Mouse (Mus musculus) CH12.LX (cell line): Measurements from ENCODE around the gene Ppp1r12a. TPM values are rescaled to one million over a fixed set of nuclear protein-coding genes. Genes with fewer than 3 reads are reported as not detected.

ENCODE experiments used
- DNase-seq: peaks from one replicate; pipeline ENCODE4 v3.0.0-alpha.2; 2013; ENCODE audit errors: extremely low read depth
- H3K27ac ChIP-seq: 2 replicates; pipeline ENCODE4 v1.5.1; 2012; ENCODE audit warnings: low read depth, mild to moderate bottlenecking, control low read depth, moderate library complexity; ENCODE audit not compliant: insufficient read depth
- H3K27me3 ChIP-seq: replicated peaks from 2 replicates; pipeline ENCODE3; 2012; ENCODE audit warnings: inconsistent platforms
- H3K36me3 ChIP-seq, 2 experiments: replicated peaks in 1 of 2; 2 replicates each; pipeline versions ENCODE3 to v1.6.1; 2012; ENCODE audit warnings: inconsistent platforms in 1 of 2, low read length in 1 of 2, mild to moderate bottlenecking in 1 of 2, mixed read lengths in 1 of 2, moderate library complexity in 1 of 2; ENCODE audit not compliant: control insufficient read depth in 1 of 2, insufficient read depth in 1 of 2
- H3K4me1 ChIP-seq, 2 experiments: 2 replicates each; pipeline ENCODE4 v1.6.1; 2012; ENCODE audit warnings: inconsistent platforms in 1 of 2, moderate library complexity in 1 of 2; ENCODE audit not compliant: insufficient read depth in 2 of 2, control insufficient read depth in 1 of 2
- H3K4me2 ChIP-seq: 2 replicates; pipeline ENCODE4 v1.6.1; 2012; ENCODE audit warnings: low read depth, mild to moderate bottlenecking, control low read depth; ENCODE audit not compliant: poor library complexity, insufficient read depth, severe bottlenecking
- H3K4me3 ChIP-seq, 3 experiments: fragments of 150-350 bp in 1 of 3; sonication (generic) in 1 of 3; replicated peaks in 1 of 3; 2 replicates each; pipeline versions ENCODE3 to v1.5.1; 2011 to 2012; ENCODE audit warnings: low read depth in 2 of 3, low read length in 2 of 3, mild to moderate bottlenecking in 2 of 3, moderate library complexity in 2 of 3, control low read depth in 1 of 3, improper control_type of control experiment in 1 of 3, inconsistent platforms in 1 of 3, mixed read lengths in 1 of 3; ENCODE audit not compliant: poor library complexity in 1 of 3
- H3K79me2 ChIP-seq: replicated peaks from 2 replicates; pipeline ENCODE4 v1.6.1; 2012; ENCODE audit warnings: mild to moderate bottlenecking, moderate library complexity; ENCODE audit not compliant: control insufficient read depth, poor library complexity, insufficient read depth, severe bottlenecking; ENCODE audit errors: extremely low read depth
- H3K9ac ChIP-seq: 2 replicates; pipeline ENCODE4 v1.6.1; 2012; ENCODE audit warnings: low read depth, mild to moderate bottlenecking, control low read depth, moderate library complexity; ENCODE audit not compliant: insufficient read depth
- H3K9me3 ChIP-seq: replicated peaks from 2 replicates; pipeline ENCODE3; 2012; ENCODE audit warnings: low read length, inconsistent platforms, mixed read lengths
- BHLHE40 ChIP-seq: IDR thresholded peaks from 2 replicates; pipeline ENCODE4 v1.6.1; 2011; ENCODE audit warnings: mild to moderate bottlenecking, low read depth, low read length, improper control_type of control experiment
- CTCF ChIP-seq, 2 experiments: IDR thresholded peaks in 1 of 2; conservative IDR thresholded peaks in 1 of 2; 2 replicates each; pipeline ENCODE4 v1.5.1; 2011 to 2012; ENCODE audit warnings: low read depth in 2 of 2, low read length in 2 of 2, improper control_type of control experiment in 1 of 2, inconsistent platforms in 1 of 2, mild to moderate bottlenecking in 1 of 2, moderate library complexity in 1 of 2
- E2F4 ChIP-seq: IDR thresholded peaks from 2 replicates; pipeline ENCODE4 v1.6.1; 2011; ENCODE audit warnings: low read depth, low read length, improper control_type of control experiment; ENCODE audit not compliant: insufficient replicate concordance
- ETS1 ChIP-seq: conservative IDR thresholded peaks from 2 replicates; pipeline ENCODE4 v1.6.1; 2012; ENCODE audit warnings: low read depth, mild to moderate bottlenecking, inconsistent platforms, low read length, improper control_type of control experiment, moderate library complexity
- GABPA ChIP-seq: IDR thresholded peaks from 2 replicates; pipeline ENCODE4 v1.6.1; 2012; ENCODE audit warnings: low read depth, low read length, improper control_type of control experiment, inconsistent platforms; ENCODE audit not compliant: insufficient replicate concordance
- HCFC1 ChIP-seq: IDR thresholded peaks from 2 replicates; pipeline ENCODE4 v1.6.1; 2012; ENCODE audit warnings: low read depth, mild to moderate bottlenecking, inconsistent platforms, low read length, improper control_type of control experiment
- IRF4 ChIP-seq: IDR thresholded peaks from 2 replicates; pipeline ENCODE4 v1.6.1; 2014; ENCODE audit warnings: low read depth, mild to moderate bottlenecking, inconsistent platforms, low read length, improper control_type of control experiment
- JUN ChIP-seq: IDR thresholded peaks from 2 replicates; pipeline ENCODE4 v1.6.1; 2011; ENCODE audit warnings: low read depth, mild to moderate bottlenecking, low read length, improper control_type of control experiment, moderate library complexity; ENCODE audit not compliant: insufficient read depth
- JUND ChIP-seq: conservative IDR thresholded peaks from 2 replicates; pipeline ENCODE4 v1.6.1; 2011; ENCODE audit warnings: low read depth, low read length, improper control_type of control experiment
- KAT2A ChIP-seq: IDR thresholded peaks from 2 replicates; pipeline ENCODE4 v1.6.1; 2012; ENCODE audit warnings: low read length, improper control_type of control experiment, inconsistent platforms; ENCODE audit not compliant: insufficient replicate concordance
- MAFK ChIP-seq: IDR thresholded peaks from 2 replicates; pipeline ENCODE4 v1.6.1; 2011; ENCODE audit warnings: low read length, improper control_type of control experiment; ENCODE audit not compliant: insufficient replicate concordance
- MAZ ChIP-seq: IDR thresholded peaks from 2 replicates; pipeline ENCODE4 v1.6.1; 2012; ENCODE audit warnings: low read depth, mild to moderate bottlenecking, inconsistent platforms, low read length, improper control_type of control experiment, moderate library complexity
- MEF2A ChIP-seq: IDR thresholded peaks from 2 replicates; pipeline ENCODE4 v1.6.1; 2014; ENCODE audit warnings: low read depth, mild to moderate bottlenecking, inconsistent platforms, low read length, improper control_type of control experiment, borderline replicate concordance
- MXI1 ChIP-seq: IDR thresholded peaks from 2 replicates; pipeline ENCODE4 v1.6.1; 2011; ENCODE audit warnings: mild to moderate bottlenecking, low read depth, low read length, improper control_type of control experiment
- POLR2AphosphoS2 ChIP-seq: IDR thresholded peaks from 2 replicates; pipeline ENCODE4 v1.6.1; 2011; ENCODE audit warnings: low read depth, low read length, improper control_type of control experiment
- RAD21 ChIP-seq: IDR thresholded peaks from 2 replicates; pipeline ENCODE4 v1.6.1; 2011; ENCODE audit warnings: low read depth, mild to moderate bottlenecking, low read length, improper control_type of control experiment, moderate library complexity
- RCOR1 ChIP-seq: conservative IDR thresholded peaks from 2 replicates; pipeline ENCODE4 v1.6.1; 2012; ENCODE audit warnings: low read depth, mild to moderate bottlenecking, inconsistent platforms, low read length, improper control_type of control experiment
- SIN3A ChIP-seq: IDR thresholded peaks from 2 replicates; pipeline ENCODE4 v1.6.1; 2012; ENCODE audit warnings: low read length, improper control_type of control experiment, inconsistent platforms
- SMC3 ChIP-seq: IDR thresholded peaks from 2 replicates; pipeline ENCODE4 v1.6.1; 2011; ENCODE audit warnings: low read depth, low read length, improper control_type of control experiment
- TBP ChIP-seq: conservative IDR thresholded peaks from 2 replicates; pipeline ENCODE4 v1.6.1; 2011; ENCODE audit warnings: low read depth, low read length, improper control_type of control experiment
- TCF12 ChIP-seq: IDR thresholded peaks from 2 replicates; pipeline ENCODE4 v1.6.1; 2014; ENCODE audit warnings: low read depth, mild to moderate bottlenecking, inconsistent platforms, low read length, improper control_type of control experiment
- UBTF ChIP-seq: IDR thresholded peaks from 2 replicates; pipeline ENCODE4 v1.6.1; 2012; ENCODE audit warnings: low read depth, mild to moderate bottlenecking, inconsistent platforms, low read length, improper control_type of control experiment, moderate library complexity
- USF1 ChIP-seq: IDR thresholded peaks from 2 replicates; pipeline ENCODE4 v1.6.1; 2014; ENCODE audit warnings: low read depth, mild to moderate bottlenecking, inconsistent platforms, low read length, improper control_type of control experiment
- ZKSCAN1 ChIP-seq: IDR thresholded peaks from 2 replicates; pipeline ENCODE4 v1.6.1; 2012; ENCODE audit warnings: low read depth, inconsistent platforms, low read length, improper control_type of control experiment, borderline replicate concordance
- dilution Hi-C: fragments of 300-500 bp; cut with MboI; formaldehyde crosslinking; loops from 2 replicates; pipeline ENCODE4 v1.14.3; 2020; ENCODE audit warnings: low sequenced_read_pairs; ENCODE audit not compliant: extremely low pct_unique_long_range_greater_than_20kb, extremely low pct_ligation_motif_present
- in situ Hi-C: fragments of 300-500 bp; cut with MboI; formaldehyde crosslinking; loops from 3 replicates; pipeline ENCODE4 v1.14.3; 2019; ENCODE audit warnings: low sequenced_read_pairs, low pct_ligation_motif_present, low pct_unique_long_range_greater_than_20kb, mixed read lengths
- polyA plus RNA-seq: library from polyadenylated mRNA; unstranded; fragments of >175 nt; gene quantifications from 2 replicates; pipeline ENCODE4 v1.2.1, GENCODE M21; 2012; ENCODE audit warnings: low read depth; ENCODE audit not compliant: insufficient read length
- total RNA-seq, 2 experiments: library from RNA; depleted of rRNA; stranded (reverse); fragments of 300-350 nt in 1 of 2; fragments of >200 nt in 1 of 2; gene quantifications; 2 replicates each; pipeline ENCODE4 v1.2.3; 2012 to 2014

Gene Ppp1r12a
- total and polyA plus RNA-seq, 3 experiments, result 34.4 to 70.8 (median 60.0) TPM

DNA sequence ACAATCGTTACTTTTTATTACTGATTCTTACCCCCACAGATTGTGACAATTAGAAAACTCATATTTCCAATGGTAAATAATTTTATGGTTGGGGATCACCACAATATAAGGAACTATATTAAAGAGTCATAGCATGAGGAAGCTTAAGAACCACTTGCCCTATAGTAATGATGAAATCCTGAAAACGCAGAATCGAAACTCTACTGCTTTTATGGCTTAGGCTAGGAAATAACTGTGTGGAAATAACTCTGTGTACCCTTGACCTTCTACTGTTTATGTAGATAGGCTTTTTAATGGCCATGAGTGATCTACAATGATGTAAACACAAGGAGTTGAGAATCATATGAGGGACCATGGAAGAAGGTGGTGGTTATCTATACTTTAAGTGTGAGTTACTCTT, 21.3 kb upstream of the Ppp1r12a start:
- Histone ChIP-seq H3K9ac (no peak overlapping the region), H3K27ac (no peak overlapping the region), H3K4me2 (no peak overlapping the region), H3K79me2 (no peaks in the 10 kb centered on the region), H3K27me3 (no peaks in the 10 kb centered on the region), H3K4me3 (no peak overlapping the region), H3K9me3 (peaks cover 2% of the 10 kb centered on the region), H3K4me1 (peaks cover 0 to 3% of the 10 kb centered on the region in 2 experiments; a peak in 1 of 4 replicates), H3K36me3 (no peaks in the 10 kb centered on the region)
- DNase-seq, result no peak
- dilution Hi-C loops (no loop called here), in situ Hi-C loops (no loop called here)
- TF ChIP-seq MXI1 (no peak), JUN (no peak), KAT2A (no peak), RCOR1 (no peak), CTCF (conservative IDR thresholded peaks at IDR 0.05 in 1 of 2, IDR thresholded peaks at IDR 0.05 in 1 of 2; ENCODE audit: low read depth in 2 of 2, low read length in 2 of 2) (no peak), TBP (no peak), GABPA (no peak), UBTF (no peak), IRF4 (no peak), BHLHE40 (no peak), POLR2AphosphoS2 (no peak), ZKSCAN1 (no peak), E2F4 (no peak), SIN3A (no peak), RAD21 (no peak)

GRCm38 (mm10) chr10:108143991-108144525, 17.9 kb upstream of the Ppp1r12a start:
- Histone ChIP-seq H3K9me3 (no peaks in the 10 kb centered on the region), H3K27ac (no peak overlapping the region), H3K4me1 (no peaks in the 10 kb centered on the region; a peak in 1 of 4 replicates), H3K36me3 (no peaks in the 10 kb centered on the region), H3K4me3 (no peak overlapping the region), H3K79me2 (no peaks in the 10 kb centered on the region), H3K27me3 (no peaks in the 10 kb centered on the region), H3K9ac (no peak overlapping the region), H3K4me2 (no peak overlapping the region)
- no peak for DNase-seq
- TF ChIP-seq HCFC1, result no peak
- no peak for TF ChIP-seq MEF2A
- no peak for TF ChIP-seq SMC3
- TF ChIP-seq IRF4, result no peak
- no peak for TF ChIP-seq ETS1
- no peak for TF ChIP-seq JUND
- no peak for TF ChIP-seq MAZ
- no peak for TF ChIP-seq KAT2A
- TF ChIP-seq MAFK, result no peak
- no peak for TF ChIP-seq JUN
- no peak for TF ChIP-seq USF1
- TF ChIP-seq TCF12, result no peak
- dilution Hi-C loops (no loop called here), in situ Hi-C loops (no loop called here)
